Mouse (Mus musculus): ENCODE data around the gene Hspb1. TPM values are rescaled to one million over a fixed set of nuclear protein-coding genes. Genes with fewer than 3 reads are reported as not detected.

Hspb1 gene
- polyA plus RNA-seq, 1 experiment from 2014 or later: 616 TPM

- H3K27me3 ChIP-seq: no peaks in the 10 kb centered on the region
- TF ChIP-seq CTCF (IDR thresholded peaks at IDR 0.05): no peak
- in situ Hi-C loops (cut with MboI; ENCODE audit: low pct_unique_long_range_greater_than_20kb): no loop called here
- DNase-seq (ENCODE audit: low read depth, low spot score) (no peak), ATAC-seq (peak; percentile 13)
- CTCF ChIA-PET: interaction anchor here (0.7 to 1.2 kb wide), 2 partner anchors 23 to 44 kb away, joined by 3 to 6 read pairs; no protein-coding TSS in a partner anchor
- POLR2A ChIA-PET: interaction anchor here (0.8 to 1.0 kb wide), 3 partner anchors 12 to 47 kb away, joined by 3 read pairs; no protein-coding TSS in a partner anchor
Observed at GRCm38 (mm10) chr5:135935176-135935523, 47.4 kb downstream of the Hspb1 start.

- CTCF ChIA-PET: interaction anchor here (1.2 kb wide), 1 partner anchor 23 kb away, joined by 6 read pairs; no protein-coding TSS in a partner anchor
- in situ Hi-C loops (cut with MboI; ENCODE audit: low pct_unique_long_range_greater_than_20kb): no loop called here
Observed at GRCm38 (mm10) chr5:135935641-135936190, 48.0 kb downstream of the Hspb1 start.

More at GRCm38 (mm10) chr5:135935641-135936190, 48.0 kb downstream of the Hspb1 start:
- ATAC-seq (no peak), DNase-seq (ENCODE audit: low read depth, low spot score) (no peak)
- no peak for TF ChIP-seq CTCF (IDR thresholded peaks at IDR 0.05)
- POLR2A ChIA-PET: interaction anchor here (0.8 kb wide), 1 partner anchor 47 kb away, joined by 3 read pairs; no protein-coding TSS in a partner anchor
- H3K27me3 ChIP-seq: no peaks in the 10 kb centered on the region

Other genes with a start within 250 kb of the Hspb1 start
- 98.3 TPM for gene Por, start 217.9 kb upstream of the Hspb1 start, polyA plus RNA-seq (2021)
- 66.3 TPM for gene Tmem120a, start 143.5 kb upstream of the Hspb1 start, polyA plus RNA-seq (2021)
- gene Styxl1, start 109.5 kb upstream of the Hspb1 start, polyA plus RNA-seq (2021): 1.5 TPM
- 1,249 TPM for gene Mdh2, start 109.4 kb upstream of the Hspb1 start, polyA plus RNA-seq (2021)
- 0.01 TPM for gene Srrm3, start 81.0 kb upstream of the Hspb1 start, polyA plus RNA-seq (2021)
- 237 TPM for gene Ywhag, start 46.7 kb downstream of the Hspb1 start, polyA plus RNA-seq (2021)
- gene Ssc4d, start 86.6 kb downstream of the Hspb1 start, polyA plus RNA-seq (2021): 2.4 TPM
- 0.04 TPM for gene Zp3, start 92.2 kb downstream of the Hspb1 start, polyA plus RNA-seq (2021)
- gene Dtx2, start 106.9 kb downstream of the Hspb1 start, polyA plus RNA-seq (2021): 22.2 TPM
- gene Upk3b, start 150.6 kb downstream of the Hspb1 start, polyA plus RNA-seq (2021): 0.95 TPM
- 5.7 TPM for gene Upk3bl, start 166.6 kb downstream of the Hspb1 start, polyA plus RNA-seq (2021)
- 8.7 TPM for gene Rasa4, start 196.0 kb downstream of the Hspb1 start, polyA plus RNA-seq (2021)
- gene Polr2j, start 228.7 kb downstream of the Hspb1 start, polyA plus RNA-seq (2021): 147 TPM
- 37.3 TPM for gene Lrwd1, start 248.2 kb downstream of the Hspb1 start, polyA plus RNA-seq (2021)
- 11.2 TPM for gene Alkbh4, start 248.2 kb downstream of the Hspb1 start, polyA plus RNA-seq (2021)

All from Patski (cell line).